Mouse (Mus musculus): Measurements from ENCODE around the gene Nuak2.

GRCm38 (mm10) chr1:132289965-132290364 lies 26.0 kb upstream of the Nuak2 start:
- TF ChIP-seq POLR2A (IDR thresholded peaks at IDR 0.05; ENCODE audit: insufficient read depth, low read depth, low read length) (no peak), CTCF (IDR thresholded peaks at IDR 0.05; ENCODE audit: insufficient read depth, low read depth, low read length) (no peak)

All from olfactory bulb, adult 2 months (tissue).